Mouse (Mus musculus): Measurements from ENCODE around the gene Me3.

- no peak for TF ChIP-seq CTCF (IDR thresholded peaks at IDR 0.05)
- TF ChIP-seq POLR2A (IDR thresholded peaks at IDR 0.05; ENCODE audit: insufficient read depth, low read depth, low read length), result no peak
Observed at GRCm38 (mm10) chr7:89716226-89716625, 84.0 kb downstream of the Me3 start.
